10 mouse cellular contexts compared by ENCODE assay signal in genomic region chr15:61096021-61096781, GRCm38 (mm10).
DNase-seq lines count a peak whose midpoint lies in the region; ATAC-seq and TF ChIP-seq lines count a peak whose summit lies in the region.
"Had no signal": no experiment of that assay in that cellular context is flagged by ENCODE, and none has a peak within 500 bp of the region (broad histone marks: within the 10 kb centered on the region; RNA-seq: fewer than 3 reads in every experiment).

No protein-coding gene starts in this region.

- H3K9me3 ChIP-seq in liver, embryonic 14.5 days (ENCODE audit: control insufficient read depth, low read length), result no peaks in the 10 kb centered on the region
- H3K9me3 ChIP-seq in hindbrain, embryonic 14.5 days (ENCODE audit: control insufficient read depth, low read length), result no peaks in the 10 kb centered on the region
- H3K9me3 ChIP-seq: embryonic facial prominence, embryonic 15.5 days; limb, embryonic 15.5 days had no signal

- no peak for TF ChIP-seq EP300 in liver, embryonic 14.5 days (IDR thresholded peaks at IDR 0.05; ENCODE audit: low read depth)

- H3K4me3 ChIP-seq in liver, embryonic 14.5 days (ENCODE audit: insufficient read depth in 1 of 2, low read depth in 2 of 2, low read length in 2 of 2), result no peak overlapping the region
- H3K4me3 ChIP-seq in hindbrain, embryonic 14.5 days (replicated peaks; ENCODE audit: low read length), result no peak overlapping the region
- H3K4me3 ChIP-seq: embryonic facial prominence, embryonic 15.5 days; limb, embryonic 15.5 days had no signal

- peak; percentile 12 for DNase-seq in cerebellum, adult 9-10 months
- no peak for DNase-seq in cerebellum, postnatal 25 days
- DNase-seq in liver, embryonic 14.5 days (ENCODE audit: low read depth in 3 of 3, low spot score in 3 of 3), result no peak
- no peak for DNase-seq in liver
- peak; percentile 82 for DNase-seq in hindbrain, embryonic 14.5 days (ENCODE audit: low spot score)
- peak; percentile 78 for DNase-seq in retina, embryonic 14.5 days (ENCODE audit: low spot score)
- no peak for DNase-seq in urinary bladder, postnatal 25 days (ENCODE audit: low spot score)

- no peaks in the 10 kb centered on the region for H3K4me1 ChIP-seq in liver, embryonic 14.5 days (replicated peaks; ENCODE audit: control insufficient read depth in 2 of 2, insufficient read depth in 2 of 2, low read length in 1 of 2)
- H3K4me1 ChIP-seq in hindbrain, embryonic 14.5 days (replicated peaks; ENCODE audit: control insufficient read depth, insufficient read depth, low read length), result no peaks in the 10 kb centered on the region
- H3K4me1 ChIP-seq: embryonic facial prominence, embryonic 15.5 days; limb, embryonic 15.5 days had no signal

- H3K9ac ChIP-seq in liver, embryonic 14.5 days (replicated peaks), result no peak overlapping the region
- no peak overlapping the region for H3K9ac ChIP-seq in hindbrain, embryonic 14.5 days
- H3K9ac ChIP-seq: embryonic facial prominence, embryonic 15.5 days; limb, embryonic 15.5 days had no signal

- H3K27me3 ChIP-seq in liver, embryonic 14.5 days (ENCODE audit: control insufficient read depth, insufficient read depth, low read length), result no peaks in the 10 kb centered on the region
- H3K27me3 ChIP-seq in hindbrain, embryonic 14.5 days (ENCODE audit: control insufficient read depth, insufficient read depth, low read length), result no peaks in the 10 kb centered on the region
- H3K27me3 ChIP-seq: embryonic facial prominence, embryonic 15.5 days; limb, embryonic 15.5 days had no signal

- 59% methylated on average over 3 of the region's 3 CpGs for WGBS in liver, embryonic 14.5 days (ENCODE audit: insufficient replicate concordance)
- WGBS in hindbrain, embryonic 14.5 days, result 51% methylated on average over 3 of the region's 3 CpGs

- no peak overlapping the region for H3K27ac ChIP-seq in liver, embryonic 14.5 days
- no peak overlapping the region for H3K27ac ChIP-seq in hindbrain, embryonic 14.5 days
- H3K27ac ChIP-seq: embryonic facial prominence, embryonic 15.5 days; limb, embryonic 15.5 days had no signal

- no peaks in the 10 kb centered on the region for H3K36me3 ChIP-seq in liver, embryonic 14.5 days (replicated peaks; ENCODE audit: control insufficient read depth, insufficient read depth, low read depth)
- H3K36me3 ChIP-seq in hindbrain, embryonic 14.5 days (replicated peaks; ENCODE audit: control insufficient read depth, insufficient read depth), result no peaks in the 10 kb centered on the region
- H3K36me3 ChIP-seq: embryonic facial prominence, embryonic 15.5 days; limb, embryonic 15.5 days had no signal

- peak; percentile 20; the same call in 1 of the 2 replicates for TF ChIP-seq CTCF in liver, embryonic 14.5 days (IDR thresholded peaks at IDR 0.05; ENCODE audit: low read depth)

- no peak overlapping the region for H3K4me2 ChIP-seq in liver, embryonic 14.5 days (ENCODE audit: low read depth)
- H3K4me2 ChIP-seq in hindbrain, embryonic 14.5 days (replicated peaks), result no peak overlapping the region
- H3K4me2 ChIP-seq: embryonic facial prominence, embryonic 15.5 days; limb, embryonic 15.5 days had no signal

- no peak for ATAC-seq in liver, embryonic 14.5 days (ENCODE audit: insufficient read depth)
- peak; percentile 79 for ATAC-seq in hindbrain, embryonic 14.5 days (ENCODE audit: low FRiP score)
- no peak for ATAC-seq in megakaryocyte-erythroid progenitor cell, adult 5-6 weeks (replicated peaks; ENCODE audit: low FRiP score, low TSS enrichment, poor library complexity, severe bottlenecking)

Comparison
In these comparisons a context has a peak if more than half of its experiments do, and no peak if none do; other contexts are left out.
1. DNase-seq: peak in cerebellum, adult 9-10 months (single experiment), hindbrain, embryonic 14.5 days (single experiment) and retina, embryonic 14.5 days (single experiment); none in cerebellum, postnatal 25 days (0 of 2), liver, embryonic 14.5 days (0 of 3), liver (single experiment) and urinary bladder, postnatal 25 days (single experiment).